11 mouse cellular contexts compared by ENCODE assay signal in the genomic region with DNA sequence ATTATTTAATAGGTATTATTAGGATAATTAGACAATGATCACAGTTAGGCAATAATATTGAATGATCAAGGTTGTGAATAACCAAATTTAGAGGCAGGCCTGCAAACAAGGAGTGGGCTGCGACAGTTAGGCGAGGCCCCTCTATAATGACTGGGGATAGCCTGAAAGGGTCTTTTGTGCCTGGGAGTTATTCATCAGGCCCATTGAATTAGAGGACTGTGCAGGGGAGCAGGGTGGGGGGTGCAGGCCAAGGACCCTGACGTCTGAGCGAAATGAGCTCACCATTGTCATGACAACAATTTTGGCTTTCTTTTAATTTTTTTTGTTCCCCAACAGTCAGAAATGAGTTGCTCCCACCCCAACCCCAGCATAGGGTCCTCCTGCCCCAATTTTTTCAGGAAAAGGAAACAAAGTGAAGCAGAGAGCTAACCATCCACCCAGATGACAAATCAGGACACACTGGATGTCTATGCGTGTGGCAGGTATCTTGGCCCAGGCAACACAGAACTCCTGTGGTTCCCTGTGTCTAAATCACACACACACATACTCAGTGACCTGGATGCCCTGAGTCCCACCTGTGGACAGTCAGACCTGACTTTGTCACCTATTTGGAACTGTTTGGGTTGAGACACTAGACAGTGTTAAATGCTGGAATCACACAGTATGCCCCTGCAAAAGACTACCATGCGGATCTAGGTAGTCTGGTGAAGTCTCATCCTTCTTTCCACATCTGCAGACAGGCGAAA. TPM values are rescaled to one million over a fixed set of nuclear protein-coding genes. Genes with fewer than 3 reads are reported as not detected.
A peak's percentile ranks its signal among the peaks of the same experiment; 100 is the strongest.
DNase-seq lines count a peak whose midpoint lies in the region; ATAC-seq and TF ChIP-seq lines count a peak whose summit lies in the region.
"Had no signal": no experiment of that assay in that cellular context is flagged by ENCODE, and none has a peak within 500 bp of the region (broad histone marks: within the 10 kb centered on the region; RNA-seq: fewer than 3 reads in every experiment).

No protein-coding gene starts in this region.

- peak; percentile 78 for ATAC-seq in forebrain, embryonic 15.5 days (replicated peaks)
- peak; percentile 82 for ATAC-seq in midbrain, embryonic 11.5 days (ENCODE audit: low FRiP score)
- ATAC-seq: inflammation-experienced regulatory T-cells, adult 6 months had no signal

- H3K27ac ChIP-seq in heart, embryonic 10.5 days: peak overlapping the region; percentile 22; the same call in 1 of the 2 replicates
- H3K27ac ChIP-seq in forebrain, embryonic 15.5 days (replicated peaks): 0 out of 2 replicates have a peak overlapping the region, but pooled peaks have one; percentile 16
- H3K27ac ChIP-seq in midbrain, embryonic 11.5 days (ENCODE audit: low read depth, low read length): no peak overlapping the region
- H3K27ac ChIP-seq: limb, embryonic 15.5 days had no signal

- H3K4me2 ChIP-seq in forebrain, embryonic 15.5 days (replicated peaks): no peak overlapping the region
- H3K4me2 ChIP-seq in midbrain, embryonic 11.5 days: no peak overlapping the region
- H3K4me2 ChIP-seq: heart, embryonic 12.5 days; limb, embryonic 15.5 days had no signal

- H3K9ac ChIP-seq in forebrain, embryonic 15.5 days (replicated peaks): no peak overlapping the region
- no peak overlapping the region for H3K9ac ChIP-seq in midbrain, embryonic 11.5 days (ENCODE audit: low read length)
- H3K9ac ChIP-seq: heart, embryonic 12.5 days; limb, embryonic 15.5 days had no signal

- no peaks in the 10 kb centered on the region for H3K36me3 ChIP-seq in heart, embryonic 10.5 days
- no peaks in the 10 kb centered on the region for H3K36me3 ChIP-seq in forebrain, embryonic 15.5 days
- no peaks in the 10 kb centered on the region for H3K36me3 ChIP-seq in midbrain, embryonic 11.5 days (ENCODE audit: control insufficient read depth, insufficient read depth, low read length)
- H3K36me3 ChIP-seq: limb, embryonic 15.5 days had no signal

- no peak for TF ChIP-seq POLR2A in brain, embryonic 14.5 days (IDR thresholded peaks at IDR 0.05; ENCODE audit: borderline replicate concordance, extremely low read depth, insufficient read depth, insufficient read length, poor library complexity, severe bottlenecking)

- intact Hi-C loops in heart, postnatal 10 days (cut with DNase I): loop anchor here (2.0 to 5.0 kb wide), 4 partner anchors 67 to 733 kb away; a partner anchor contains a TSS

- no peak for DNase-seq in heart, embryonic 10.5 days (ENCODE audit: low spot score)
- no peak for DNase-seq in heart, postnatal 10 days
- DNase-seq in brain, embryonic 14.5 days (ENCODE audit: low read depth): peak; percentile 80
- DNase-seq in midbrain, embryonic 11.5 days (ENCODE audit: low spot score, missing footprints): peak; percentile 87
- DNase-seq in right cerebral cortex, postnatal 10 days (ENCODE audit: low spot score in 2 of 2): no peak
- DNase-seq in cerebellum, adult 11-12 months: no peak
- DNase-seq in ovary, postnatal 10 days (ENCODE audit: low spot score): no peak

- no peaks in the 10 kb centered on the region for H3K9me3 ChIP-seq in heart, embryonic 10.5 days
- no peaks in the 10 kb centered on the region for H3K9me3 ChIP-seq in forebrain, embryonic 15.5 days
- H3K9me3 ChIP-seq in midbrain, embryonic 11.5 days (ENCODE audit: control insufficient read depth, low read length): no peaks in the 10 kb centered on the region
- H3K9me3 ChIP-seq: heart, embryonic 12.5 days; limb, embryonic 15.5 days had no signal

- TF ChIP-seq CTCF in brain, embryonic 14.5 days (IDR thresholded peaks at IDR 0.05; ENCODE audit: borderline replicate concordance, extremely low read depth, insufficient read depth, insufficient read length): no peak

- H3K4me1 ChIP-seq in heart, embryonic 10.5 days: peaks cover 8% of the 10 kb centered on the region
- H3K4me1 ChIP-seq in forebrain, embryonic 15.5 days: peaks cover 7% of the 10 kb centered on the region
- peaks cover 6% of the 10 kb centered on the region for H3K4me1 ChIP-seq in midbrain, embryonic 11.5 days (ENCODE audit: control insufficient read depth, insufficient read depth, low read length)

- no peak overlapping the region for H3K4me3 ChIP-seq in heart, embryonic 10.5 days
- H3K4me3 ChIP-seq in forebrain, embryonic 15.5 days: no peak overlapping the region
- no peak overlapping the region for H3K4me3 ChIP-seq in midbrain, embryonic 11.5 days (ENCODE audit: low read depth, low read length)
- H3K4me3 ChIP-seq: heart, embryonic 12.5 days; limb, embryonic 15.5 days had no signal

- H3K27me3 ChIP-seq in heart, embryonic 10.5 days (ENCODE audit: insufficient read depth, poor library complexity, severe bottlenecking): no peaks in the 10 kb centered on the region
- no peaks in the 10 kb centered on the region; the same call in 1 of the 2 replicates for H3K27me3 ChIP-seq in forebrain, embryonic 15.5 days
- H3K27me3 ChIP-seq in midbrain, embryonic 11.5 days (ENCODE audit: control insufficient read depth, insufficient read depth, low read length): no peaks in the 10 kb centered on the region
- H3K27me3 ChIP-seq: heart, embryonic 12.5 days; limb, embryonic 15.5 days had no signal

- WGBS in heart, embryonic 10.5 days: 73% methylated on average over 7 of the region's 7 CpGs
- 22% methylated on average over 7 of the region's 7 CpGs for WGBS in forebrain, embryonic 15.5 days
- WGBS in midbrain, embryonic 11.5 days: 43% methylated on average over 7 of the region's 7 CpGs

RNA-seq across cellular contexts. Expression of a gene that starts 27.7 kb away (rescaled TPM):
- polyA plus RNA-seq in heart, embryonic 10.5 days (2016; fragmentation: Nextera tagmentation; extraction: Ambion mirVana): 82.5 and 94.9 TPM in 2 replicates
- total RNA-seq in heart, postnatal 10 days (2021): 10 to 100 TPM; 88.1 to 92.3 TPM
- polyA plus RNA-seq in brain, embryonic 14.5 days (2012; rRNA removed): 19.8 and 33.6 TPM in 2 replicates
- 21.0 and 22.2 TPM in 2 replicates for polyA plus RNA-seq in forebrain, embryonic 15.5 days (2015; fragmentation: Nextera tagmentation; extraction: Ambion mirVana)
- 50.0 and 50.2 TPM in 2 replicates for polyA plus RNA-seq in midbrain, embryonic 11.5 days (2014; fragmentation: Nextera tagmentation; extraction: Ambion mirVana)
- polyA plus RNA-seq: inflammation-experienced regulatory T-cells, adult 6 months had no signal

Comparison
In these comparisons a context has a peak if more than half of its experiments do, and no peak if none do; other contexts are left out.
1. DNase-seq: peak in brain, embryonic 14.5 days (single experiment) and midbrain, embryonic 11.5 days (single experiment); none in heart, embryonic 10.5 days (single experiment), heart, postnatal 10 days (0 of 2), right cerebral cortex, postnatal 10 days (0 of 2), cerebellum, adult 11-12 months (single experiment) and ovary, postnatal 10 days (single experiment).